Mouse (Mus musculus) T-helper 1 cell (primary cell): ENCODE data around the gene Rfx3.

Experiments
- in situ Hi-C: fragments of 300-600 bp; cut with MboI, MseI; formaldehyde crosslinking; loops from one replicate; pipeline ENCODE4 v1.15.1; 2025; ENCODE audit warnings: high pct_unique_total_duplicates

The Rfx3 gene

GRCm38 (mm10) chr19:27905976-27906375, 105.0 kb downstream of the Rfx3 start:
- in situ Hi-C loops: no loop called here

- in situ Hi-C loops: no loop called here
These were observed 105.8 kb downstream of the Rfx3 start for GRCm38 (mm10) chr19:27905172-27905571.

GRCm38 (mm10) chr19:27904655-27905054, 106.3 kb downstream of the Rfx3 start:
- in situ Hi-C loops: no loop called here

GRCm38 (mm10) chr19:27904209-27904608, 106.8 kb downstream of the Rfx3 start:
- in situ Hi-C loops: no loop called here

GRCm38 (mm10) chr19:27902601-27903000, 108.4 kb downstream of the Rfx3 start:
- in situ Hi-C loops: no loop called here

GRCm38 (mm10) chr19:27901693-27902092, 109.3 kb downstream of the Rfx3 start:
- in situ Hi-C loops: no loop called here

GRCm38 (mm10) chr19:27884520-27884919, 126.4 kb downstream of the Rfx3 start:
- in situ Hi-C loops: no loop called here

GRCm38 (mm10) chr19:27877429-27877828, 133.5 kb downstream of the Rfx3 start:
- in situ Hi-C loops: no loop called here

GRCm38 (mm10) chr19:27870794-27871193, 140.2 kb downstream of the Rfx3 start:
- in situ Hi-C loops: no loop called here

GRCm38 (mm10) chr19:27859641-27860040, 151.3 kb downstream of the Rfx3 start:
- in situ Hi-C loops: no loop called here

- in situ Hi-C loops: no loop called here
These were observed 162.0 kb downstream of the Rfx3 start for GRCm38 (mm10) chr19:27848946-27849345.

- in situ Hi-C loops: no loop called here
These were observed 163.9 kb downstream of the Rfx3 start for GRCm38 (mm10) chr19:27847055-27847454.

GRCm38 (mm10) chr19:27838635-27839034, 172.3 kb downstream of the Rfx3 start:
- in situ Hi-C loops: no loop called here

- in situ Hi-C loops: no loop called here
These were observed 172.9 kb downstream of the Rfx3 start for GRCm38 (mm10) chr19:27838041-27838440.

GRCm38 (mm10) chr19:27832448-27832847, 178.5 kb downstream of the Rfx3 start:
- in situ Hi-C loops: no loop called here

GRCm38 (mm10) chr19:27828316-27828715, 182.7 kb downstream of the Rfx3 start:
- in situ Hi-C loops: no loop called here

- in situ Hi-C loops: no loop called here
These were observed 193.3 kb downstream of the Rfx3 start for GRCm38 (mm10) chr19:27817661-27818060.

- in situ Hi-C loops: no loop called here
These were observed 230.9 kb downstream of the Rfx3 start for GRCm38 (mm10) chr19:27780030-27780429.

GRCm38 (mm10) chr19:27770716-27771265, 240.2 kb downstream of the Rfx3 start:
- in situ Hi-C loops: no loop called here

- in situ Hi-C loops: no loop called here
These were observed 242.5 kb downstream of the Rfx3 start for GRCm38 (mm10) chr19:27768444-27768843.

GRCm38 (mm10) chr19:27760309-27760708, 250.7 kb downstream of the Rfx3 start:
- in situ Hi-C loops: no loop called here

GRCm38 (mm10) chr19:27759347-27759746, 251.6 kb downstream of the Rfx3 start:
- in situ Hi-C loops: no loop called here

GRCm38 (mm10) chr19:27747301-27747700, 263.7 kb downstream of the Rfx3 start:
- in situ Hi-C loops: no loop called here

- in situ Hi-C loops: no loop called here
These were observed 272.1 kb downstream of the Rfx3 start for GRCm38 (mm10) chr19:27738908-27739307.
